Comparison of ENCODE assay signal across 8 mouse cellular contexts in the genomic region with DNA sequence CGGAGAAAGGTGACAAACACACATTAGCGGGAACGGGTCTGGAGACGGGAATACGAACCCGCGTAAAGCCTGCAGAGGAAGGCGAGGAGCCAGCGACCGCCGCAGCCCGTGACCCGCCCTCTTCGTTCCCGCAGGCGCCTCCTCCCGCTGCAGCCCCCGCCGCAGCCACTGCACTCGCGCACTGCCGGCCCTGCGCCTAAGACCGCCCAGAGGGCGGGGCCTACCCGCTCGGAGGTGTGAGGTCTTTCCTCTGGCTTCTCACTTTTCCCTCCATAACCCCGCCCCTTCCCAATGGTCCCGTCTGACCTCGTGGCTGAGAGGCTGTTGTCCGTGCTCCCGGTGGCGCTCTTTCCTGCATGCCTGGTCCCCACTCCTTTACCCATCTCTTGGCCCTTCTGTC. TPM values are rescaled to one million over a fixed set of nuclear protein-coding genes. Genes with fewer than 3 reads are reported as not detected.
DNase-seq lines count a peak whose midpoint lies in the region; ATAC-seq and TF ChIP-seq lines count a peak whose summit lies in the region.

No protein-coding gene starts in this region.

- peaks cover 87% of the 10 kb centered on the region for H3K27me3 ChIP-seq in heart, embryonic 11.5 days (ENCODE audit: control insufficient read depth, insufficient read depth, low read length)
- peaks cover 98% of the 10 kb centered on the region for H3K27me3 ChIP-seq in kidney, embryonic 15.5 days
- H3K27me3 ChIP-seq in liver, embryonic 11.5 days (replicated peaks; ENCODE audit: control insufficient read depth, insufficient read depth, low read length) = peaks cover 98% of the 10 kb centered on the region
- peaks cover 25% of the 10 kb centered on the region for H3K27me3 ChIP-seq in stomach, postnatal 0 days (ENCODE audit: control insufficient read depth, insufficient read depth, low read length)

- peaks cover 9% of the 10 kb centered on the region for H3K4me1 ChIP-seq in heart, embryonic 11.5 days (ENCODE audit: control insufficient read depth, insufficient read depth, low read length)
- H3K4me1 ChIP-seq in kidney, embryonic 15.5 days = peaks cover 56% of the 10 kb centered on the region
- peaks cover 3% of the 10 kb centered on the region; the same call in 1 of the 2 replicates for H3K4me1 ChIP-seq in liver, embryonic 11.5 days (replicated peaks; ENCODE audit: control insufficient read depth, insufficient read depth, low read length)
- H3K4me1 ChIP-seq in stomach, postnatal 0 days (replicated peaks; ENCODE audit: control insufficient read depth, insufficient read depth) = peaks cover 5% of the 10 kb centered on the region

- peak overlapping the region; percentile 67 for H3K4me2 ChIP-seq in heart, embryonic 11.5 days
- H3K4me2 ChIP-seq in kidney, embryonic 15.5 days = peak overlapping the region; percentile 97
- peak overlapping the region; percentile 68 for H3K4me2 ChIP-seq in liver, embryonic 11.5 days
- H3K4me2 ChIP-seq in stomach, postnatal 0 days (replicated peaks; ENCODE audit: low read depth) = peak overlapping the region; percentile 62

- no peak for TF ChIP-seq EP300 in stomach, postnatal 0 days (optimal IDR thresholded peaks at IDR 0.05)

- ATAC-seq in heart, embryonic 11.5 days (replicated peaks; ENCODE audit: insufficient number of reproducible peaks, low FRiP score, low TSS enrichment) = peak; percentile 32; the same call in 1 of the 2 replicates
- peak; percentile 30 for ATAC-seq in kidney, embryonic 15.5 days (replicated peaks; ENCODE audit: low FRiP score)
- peak; percentile 35; the same call in 1 of the 2 replicates for ATAC-seq in liver, embryonic 11.5 days (replicated peaks; ENCODE audit: low FRiP score)
- ATAC-seq in stomach, postnatal 0 days (ENCODE audit: low FRiP score, low TSS enrichment) = 0 out of 2 replicates have a peak, but pooled peaks have one; percentile 27

- peak overlapping the region; percentile 40 for H3K4me3 ChIP-seq in heart, embryonic 11.5 days (ENCODE audit: low read depth, low read length)
- peak overlapping the region; percentile 56 for H3K4me3 ChIP-seq in kidney, embryonic 15.5 days (replicated peaks)
- H3K4me3 ChIP-seq in liver, embryonic 11.5 days (ENCODE audit: low read depth, low read length) = peak overlapping the region; percentile 44
- H3K4me3 ChIP-seq in stomach, postnatal 0 days (ENCODE audit: low read depth, low read length) = peak overlapping the region; percentile 34

- no peak for TF ChIP-seq CTCF in stomach, postnatal 0 days (IDR thresholded peaks at IDR 0.05; ENCODE audit: low read depth)

- DNase-seq in 416B (ENCODE audit: low read depth) = peak; percentile 66
- DNase-seq in adrenal gland, adult 2 months = peak; percentile 84
- peak; percentile 88 for DNase-seq in embryo, embryonic 9.5 days (ENCODE audit: extremely low spot score)
- peak; percentile 71 for DNase-seq in liver, embryonic 11.5 days (ENCODE audit: low spot score)
- peak; percentile 26 for DNase-seq in naive thymus-derived CD4-positive, alpha-beta T cell, adult 2 months (ENCODE audit: low read depth)
- DNase-seq in stomach, postnatal 0 days (ENCODE audit: low spot score) = peak; percentile 79

- H3K36me3 ChIP-seq in heart, embryonic 11.5 days (ENCODE audit: control insufficient read depth, insufficient read depth, low read length) = no peaks in the 10 kb centered on the region
- H3K36me3 ChIP-seq in kidney, embryonic 15.5 days = no peaks in the 10 kb centered on the region
- H3K36me3 ChIP-seq in liver, embryonic 11.5 days (ENCODE audit: control insufficient read depth, insufficient read depth, low read length) = no peaks in the 10 kb centered on the region
- no peaks in the 10 kb centered on the region for H3K36me3 ChIP-seq in stomach, postnatal 0 days (ENCODE audit: control insufficient read depth, insufficient read depth, low read length)

- no peak overlapping the region for H3K27ac ChIP-seq in heart, embryonic 11.5 days (ENCODE audit: low read depth, low read length)
- no peak overlapping the region for H3K27ac ChIP-seq in kidney, embryonic 15.5 days
- no peak overlapping the region for H3K27ac ChIP-seq in liver, embryonic 11.5 days (ENCODE audit: low read depth, low read length)
- no peak overlapping the region for H3K27ac ChIP-seq in stomach, postnatal 0 days (replicated peaks)

- no peak overlapping the region for H3K9ac ChIP-seq in heart, embryonic 11.5 days (ENCODE audit: low read depth, low read length)
- H3K9ac ChIP-seq in kidney, embryonic 15.5 days = peak overlapping the region; percentile 26; the same call in 1 of the 2 replicates
- no peak overlapping the region for H3K9ac ChIP-seq in liver, embryonic 11.5 days (ENCODE audit: low read depth, low read length)
- H3K9ac ChIP-seq in stomach, postnatal 0 days (ENCODE audit: low read length) = no peak overlapping the region

- WGBS in heart, embryonic 11.5 days (ENCODE audit: insufficient replicate concordance) = 0% methylated on average over 27 of the region's 33 CpGs
- under 1% methylated on average over 27 of the region's 33 CpGs for WGBS in kidney, embryonic 15.5 days
- WGBS in liver, embryonic 11.5 days = under 1% methylated on average over 31 of the region's 33 CpGs
- WGBS in stomach, postnatal 0 days = 2% methylated on average over 30 of the region's 33 CpGs

- no peaks in the 10 kb centered on the region for H3K9me3 ChIP-seq in heart, embryonic 11.5 days (replicated peaks; ENCODE audit: control insufficient read depth, low read length)
- H3K9me3 ChIP-seq in kidney, embryonic 15.5 days (replicated peaks) = no peaks in the 10 kb centered on the region
- no peaks in the 10 kb centered on the region for H3K9me3 ChIP-seq in liver, embryonic 11.5 days (ENCODE audit: control insufficient read depth, low read length)
- H3K9me3 ChIP-seq in stomach, postnatal 0 days (ENCODE audit: control insufficient read depth, low read length) = no peaks in the 10 kb centered on the region

RNA-seq across cellular contexts. Expression of a gene that starts 1.3 kb away (rescaled TPM):
- total RNA-seq in adrenal gland, adult 2 months (2021) = 1 to 10 TPM; 4.4 to 4.8 TPM
- polyA plus RNA-seq in adrenal gland, adult 2 months (2012; rRNA removed) = 7.2 and 8.8 TPM in 2 replicates
- polyA plus RNA-seq in heart, embryonic 11.5 days (2014; fragmentation: Nextera tagmentation; extraction: Ambion mirVana) = 0.07 and 0.23 TPM in 2 replicates
- 0.17 and 0.30 TPM in 2 replicates for polyA plus RNA-seq in kidney, embryonic 15.5 days (2015; fragmentation: Nextera tagmentation; extraction: Ambion mirVana)
- 0.22 and 0.23 TPM in 2 replicates for polyA plus RNA-seq in liver, embryonic 11.5 days (2014; fragmentation: Nextera tagmentation; extraction: Ambion mirVana)
- 0.06 and 0.10 TPM in 2 replicates for polyA plus RNA-seq in stomach, postnatal 0 days (2015; fragmentation: Nextera tagmentation; extraction: Ambion mirVana)

RNA-seq across cellular contexts. Expression of a gene that starts 17.0 kb away (rescaled TPM):
- 1 to 10 TPM in 1 of 2 experiments, under 1 TPM in 1; 0.55 to 1.3 TPM for total RNA-seq in adrenal gland, adult 2 months (2021)
- 2.2 TPM in 2 replicates for polyA plus RNA-seq in adrenal gland, adult 2 months (2012; rRNA removed)
- 0.70 TPM in 1 of 2 replicates, not detected in the other for polyA plus RNA-seq in heart, embryonic 11.5 days (2014; fragmentation: Nextera tagmentation; extraction: Ambion mirVana)
- polyA plus RNA-seq in kidney, embryonic 15.5 days (2015; fragmentation: Nextera tagmentation; extraction: Ambion mirVana) = 30.3 and 33.2 TPM in 2 replicates
- 1.4 and 2.1 TPM in 2 replicates for polyA plus RNA-seq in liver, embryonic 11.5 days (2014; fragmentation: Nextera tagmentation; extraction: Ambion mirVana)
- 0.50 and 0.55 TPM in 2 replicates for polyA plus RNA-seq in stomach, postnatal 0 days (2015; fragmentation: Nextera tagmentation; extraction: Ambion mirVana)

RNA-seq across cellular contexts. Expression of a gene that starts 35.4 kb away (rescaled TPM):
- 100 to 1,000 TPM; 106 to 125 TPM for total RNA-seq in adrenal gland, adult 2 months (2021)
- polyA plus RNA-seq in adrenal gland, adult 2 months (2012; rRNA removed) = 305 and 306 TPM in 2 replicates
- 48.5 and 53.4 TPM in 2 replicates for polyA plus RNA-seq in heart, embryonic 11.5 days (2014; fragmentation: Nextera tagmentation; extraction: Ambion mirVana)
- 74.6 and 76.8 TPM in 2 replicates for polyA plus RNA-seq in kidney, embryonic 15.5 days (2015; fragmentation: Nextera tagmentation; extraction: Ambion mirVana)
- 65.6 and 69.2 TPM in 2 replicates for polyA plus RNA-seq in liver, embryonic 11.5 days (2014; fragmentation: Nextera tagmentation; extraction: Ambion mirVana)
- polyA plus RNA-seq in stomach, postnatal 0 days (2015; fragmentation: Nextera tagmentation; extraction: Ambion mirVana) = 56.5 and 59.7 TPM in 2 replicates

RNA-seq across cellular contexts. Expression of a gene that starts 40.5 kb away (rescaled TPM):
- total RNA-seq in adrenal gland, adult 2 months (2021) = 10 to 100 TPM in 1 of 2 experiments, 1 to 10 TPM in 1; 8.0 to 17.3 TPM
- 27.3 and 31.0 TPM in 2 replicates for polyA plus RNA-seq in adrenal gland, adult 2 months (2012; rRNA removed)
- polyA plus RNA-seq in heart, embryonic 11.5 days (2014; fragmentation: Nextera tagmentation; extraction: Ambion mirVana) = 40.1 and 43.1 TPM in 2 replicates
- 95.4 and 101 TPM in 2 replicates for polyA plus RNA-seq in kidney, embryonic 15.5 days (2015; fragmentation: Nextera tagmentation; extraction: Ambion mirVana)
- 119 and 128 TPM in 2 replicates for polyA plus RNA-seq in liver, embryonic 11.5 days (2014; fragmentation: Nextera tagmentation; extraction: Ambion mirVana)
- 18.7 and 18.9 TPM in 2 replicates for polyA plus RNA-seq in stomach, postnatal 0 days (2015; fragmentation: Nextera tagmentation; extraction: Ambion mirVana)

RNA-seq across cellular contexts. Expression of a gene that starts 57.3 kb away (rescaled TPM):
- under 1 TPM; 0.31 to 0.40 TPM for total RNA-seq in adrenal gland, adult 2 months (2021)
- polyA plus RNA-seq in adrenal gland, adult 2 months (2012; rRNA removed) = 0.58 and 0.66 TPM in 2 replicates
- polyA plus RNA-seq in heart, embryonic 11.5 days (2014; fragmentation: Nextera tagmentation; extraction: Ambion mirVana) = not detected in 2 replicates
- polyA plus RNA-seq in kidney, embryonic 15.5 days (2015; fragmentation: Nextera tagmentation; extraction: Ambion mirVana) = 0.16 TPM in 1 of 2 replicates, not detected in the other
- 0.05 TPM in 1 of 2 replicates, not detected in the other for polyA plus RNA-seq in liver, embryonic 11.5 days (2014; fragmentation: Nextera tagmentation; extraction: Ambion mirVana)
- 0.13 and 0.22 TPM in 2 replicates for polyA plus RNA-seq in stomach, postnatal 0 days (2015; fragmentation: Nextera tagmentation; extraction: Ambion mirVana)

Comparison
In these comparisons a context has a peak if more than half of its experiments do, and no peak if none do; other contexts are left out.
1. DNase-seq: peak in every context shown above with its lines; median percentile 88 in embryo, embryonic 9.5 days; 84 in adrenal gland, adult 2 months; 79 in stomach, postnatal 0 days; 71 in liver, embryonic 11.5 days; 66 in 416B; 26 in naive thymus-derived CD4-positive, alpha-beta T cell, adult 2 months.